Mouse (Mus musculus): Measurements from ENCODE around the gene Gpbp1. TPM values are rescaled to one million over a fixed set of nuclear protein-coding genes. Genes with fewer than 3 reads are reported as not detected.

Gpbp1 gene
- polyA plus RNA-seq (2012; ENCODE audit: low replicate concordance) = 1.9 and 9.9 TPM in 2 replicates

GRCm38 (mm10) chr13:111489802-111490723 is at the start of gene Gpbp1:
TSS of gene Gpbp1 (minus strand) at chr13:111490111.

Other genes with a start within 250 kb of the Gpbp1 start
- not detected in 2 replicates for gene Actbl2, start 235.1 kb downstream of the Gpbp1 start, polyA plus RNA-seq (2012; ENCODE audit: low replicate concordance)
- not detected in 2 replicates for gene Gm49496, start 59.8 kb upstream of the Gpbp1 start, polyA plus RNA-seq (2012; ENCODE audit: low replicate concordance)
- gene Gm10198, start 102.7 kb upstream of the Gpbp1 start, polyA plus RNA-seq (2012; ENCODE audit: low replicate concordance) = not detected in 2 replicates
- gene Mier3, start 190.9 kb upstream of the Gpbp1 start, polyA plus RNA-seq (2012; ENCODE audit: low replicate concordance) = 1.0 and 3.0 TPM in 2 replicates